Mouse (Mus musculus) embryonic fibroblast, embryonic 13.5 days (primary cell): Measurements from ENCODE around the gene Ppm1h. TPM values are rescaled to one million over a fixed set of nuclear protein-coding genes. Genes with fewer than 3 reads are reported as not detected.

Experiments used
- H3K27ac ChIP-seq: 2 replicates; pipeline ENCODE4 v1.5.1; 2012; ENCODE audit warnings: low read length, control low read depth, inconsistent platforms; ENCODE audit not compliant: insufficient read depth
- H3K4me1 ChIP-seq: 2 replicates; pipeline ENCODE4 v1.6.1; 2011; ENCODE audit warnings: low read length; ENCODE audit not compliant: control insufficient read depth, insufficient read depth
- H3K4me3 ChIP-seq: 2 replicates; pipeline ENCODE4 v1.5.1; 2011; ENCODE audit warnings: mild to moderate bottlenecking, control low read depth, low read length; ENCODE audit not compliant: insufficient read depth
- CTCF ChIP-seq: IDR thresholded peaks from 2 replicates; pipeline ENCODE4 v1.5.1; 2011; ENCODE audit warnings: mild to moderate bottlenecking, control low read depth, low read length, moderate library complexity, borderline replicate concordance; ENCODE audit not compliant: insufficient read depth
- POLR2A ChIP-seq: IDR thresholded peaks from 2 replicates; pipeline ENCODE4 v1.6.1; 2011; ENCODE audit warnings: low read depth, mild to moderate bottlenecking, control low read depth, low read length, moderate library complexity
- polyA plus RNA-seq: library from polyadenylated mRNA; stranded (reverse); fragments of >200 nt; gene quantifications from 2 replicates; pipeline ENCODE4 v1.2.4, GENCODE M21; 2011; ENCODE audit warnings: low read depth; ENCODE audit not compliant: missing spikeins, insufficient read length

Gene Ppm1h
- polyA plus RNA-seq, 1 experiment: 4.5 TPM

- Histone ChIP-seq H3K27ac (peak overlapping the region; percentile 100), H3K4me3 (no peak overlapping the region), H3K4me1 (peaks cover 30% of the 10 kb centered on the region)
- TF ChIP-seq CTCF: no peak
- TF ChIP-seq POLR2A: peak; percentile 4; the same call in 1 of the 2 replicates
These were observed 212.3 kb downstream of the Ppm1h start for GRCm38 (mm10) chr10:122890682-122891350.

- peaks cover 29% of the 10 kb centered on the region for H3K4me1 ChIP-seq
- H3K4me3 ChIP-seq: no peak overlapping the region
- TF ChIP-seq POLR2A (0 out of 2 replicates have a peak, but pooled peaks have one; percentile 6), CTCF (no peak)
- H3K27ac ChIP-seq: peak overlapping the region; percentile 100
These were observed 212.9 kb downstream of the Ppm1h start for GRCm38 (mm10) chr10:122891461-122891860.

GRCm38 (mm10) chr10:122894555-122895069 lies 216.1 kb downstream of the Ppm1h start:
- TF ChIP-seq CTCF (no peak), POLR2A (peak; percentile 29; the same call in 1 of the 2 replicates)
- Histone ChIP-seq H3K4me3 (no peak overlapping the region), H3K27ac (peak overlapping the region; percentile 88), H3K4me1 (peaks cover 16% of the 10 kb centered on the region)

- H3K4me1 ChIP-seq: peaks cover 13% of the 10 kb centered on the region
- peak overlapping the region; percentile 88 for H3K27ac ChIP-seq
- TF ChIP-seq POLR2A (no peak), CTCF (no peak; the same call in 1 of the 2 replicates)
- no peak overlapping the region for H3K4me3 ChIP-seq
These were observed 216.7 kb downstream of the Ppm1h start for GRCm38 (mm10) chr10:122895121-122895770.

GRCm38 (mm10) chr10:122899971-122900370 lies 221.4 kb downstream of the Ppm1h start:
- TF ChIP-seq POLR2A (no peak), CTCF (no peak)
- Histone ChIP-seq H3K27ac (no peak overlapping the region), H3K4me3 (no peak overlapping the region), H3K4me1 (no peaks in the 10 kb centered on the region)

GRCm38 (mm10) chr10:122900466-122900865 lies 221.9 kb downstream of the Ppm1h start:
- H3K4me1 ChIP-seq: no peaks in the 10 kb centered on the region
- no peak overlapping the region for H3K4me3 ChIP-seq
- TF ChIP-seq POLR2A (no peak), CTCF (no peak)
- H3K27ac ChIP-seq: no peak overlapping the region

- TF ChIP-seq POLR2A: no peak
- TF ChIP-seq CTCF: no peak
- Histone ChIP-seq H3K27ac (no peak overlapping the region), H3K4me1 (no peaks in the 10 kb centered on the region), H3K4me3 (no peak overlapping the region)
These were observed 222.8 kb downstream of the Ppm1h start for GRCm38 (mm10) chr10:122901379-122901778.

- peaks cover 15% of the 10 kb centered on the region for H3K4me1 ChIP-seq
- no peak for TF ChIP-seq POLR2A
- TF ChIP-seq CTCF: no peak
- H3K27ac ChIP-seq: 0 out of 2 replicates have a peak overlapping the region, but pooled peaks have one; percentile 9
These were observed 231.0 kb downstream of the Ppm1h start for GRCm38 (mm10) chr10:122909406-122910032.

GRCm38 (mm10) chr10:122910798-122911225 lies 232.2 kb downstream of the Ppm1h start:
- peaks cover 15% of the 10 kb centered on the region for H3K4me1 ChIP-seq
- peak overlapping the region; percentile 100 for H3K27ac ChIP-seq
- no peak overlapping the region for H3K4me3 ChIP-seq
- TF ChIP-seq POLR2A (peak; percentile 52; the same call in 1 of the 2 replicates), CTCF (no peak)

More at GRCm38 (mm10) chr10:122909406-122910032, 231.0 kb downstream of the Ppm1h start:
- no peak overlapping the region for H3K4me3 ChIP-seq
